Mouse (Mus musculus) cerebellum, adult (tissue): ENCODE measurements around the gene Gm44579.

Source experiments
- ATAC-seq: cut with Nextera tagmentation; 2 replicates; pipeline ENCODE4 v1.9.2; 2017; ENCODE audit warnings: mild to moderate bottlenecking, moderate library complexity, mixed read lengths; ENCODE audit not compliant: insufficient number of reproducible peaks, low FRiP score, low TSS enrichment

Gm44579 gene

DNA sequence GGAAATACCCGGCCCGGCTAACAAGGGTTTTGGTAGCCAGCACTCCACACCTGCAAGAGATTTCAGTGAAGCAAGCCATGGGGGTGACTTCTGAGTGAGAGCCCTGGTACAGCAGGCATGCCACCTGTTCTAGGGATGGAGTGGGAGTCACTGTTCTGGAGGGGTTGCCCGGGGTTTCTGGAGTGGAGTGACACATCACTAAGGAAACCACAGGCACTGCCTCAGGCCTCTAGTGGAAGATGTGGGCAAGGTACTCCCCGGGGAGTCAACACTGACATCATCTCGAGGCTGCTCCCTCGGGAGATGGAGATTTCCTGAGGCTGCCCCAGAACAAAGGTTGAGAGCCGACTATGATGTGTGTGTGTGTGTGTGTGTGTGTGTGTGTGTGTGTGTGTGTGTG, 50.4 kb downstream of the Gm44579 start:
- no peak for ATAC-seq

DNA sequence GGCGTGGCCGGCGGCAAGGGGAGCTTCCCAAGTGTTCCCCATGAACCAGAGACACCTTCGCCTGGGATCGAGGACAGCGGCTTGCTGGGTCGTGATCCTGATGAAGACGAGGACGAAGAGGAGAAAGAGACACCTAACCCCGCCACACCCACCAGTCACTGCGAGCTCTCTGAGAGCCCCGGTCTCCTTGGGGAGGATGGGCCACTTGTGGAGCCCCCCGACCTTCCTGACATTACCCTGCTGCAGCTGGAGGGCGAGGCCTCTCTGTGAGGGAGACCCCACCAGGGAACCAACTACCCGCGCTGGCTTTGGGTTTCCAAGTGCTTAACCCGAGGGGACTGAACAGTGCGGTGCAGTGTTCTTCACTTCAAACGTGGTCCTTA, 52.2 kb downstream of the Gm44579 start:
- ATAC-seq, result no peak

DNA sequence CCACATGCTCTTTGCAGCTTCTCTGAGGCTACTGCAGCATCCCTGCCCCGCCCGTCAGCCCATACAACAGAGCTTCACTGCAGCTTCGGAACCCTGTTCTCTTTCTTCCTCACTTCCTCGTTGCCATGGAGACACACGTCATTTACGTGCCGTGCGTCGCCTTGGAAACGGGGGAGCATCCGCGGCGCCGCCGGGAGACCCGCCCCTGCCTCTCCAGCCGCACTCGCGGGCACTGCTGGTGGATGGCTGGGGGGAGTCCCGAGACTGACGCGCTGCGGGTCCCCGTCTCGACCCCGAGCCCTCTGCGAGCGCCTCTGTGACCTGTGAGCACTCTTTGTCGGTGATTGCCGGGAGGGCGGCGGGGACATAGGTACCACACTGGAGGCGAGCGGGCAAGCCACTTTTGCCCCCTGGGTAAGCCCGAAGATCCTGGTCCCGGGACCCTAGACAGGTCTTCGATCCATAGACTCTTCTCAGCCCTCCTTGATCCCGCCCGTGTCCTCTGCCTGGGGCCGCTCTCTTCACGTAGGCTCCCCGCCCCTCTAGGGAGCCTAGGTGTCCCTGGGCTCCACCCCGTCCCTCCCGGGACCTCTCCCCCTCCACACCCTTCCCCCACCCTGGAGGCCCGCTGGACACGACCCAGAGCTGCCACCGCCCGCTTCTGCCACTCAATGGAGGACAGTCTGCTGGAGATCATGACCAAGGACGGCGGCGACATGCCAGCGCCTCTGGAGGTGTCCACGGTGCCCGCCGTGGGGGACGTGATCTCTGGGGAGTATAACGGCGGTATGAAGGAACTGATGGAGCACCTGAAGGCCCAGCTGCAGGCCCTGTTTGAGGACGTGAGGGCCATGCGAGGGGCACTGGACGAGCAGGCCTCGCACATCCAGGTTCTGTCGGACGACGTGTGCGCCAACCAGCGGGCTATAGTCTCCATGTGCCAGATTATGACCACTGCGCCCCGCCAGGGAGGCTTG, 52.8 kb downstream of the Gm44579 start:
- ATAC-seq, result peak; percentile 92

DNA sequence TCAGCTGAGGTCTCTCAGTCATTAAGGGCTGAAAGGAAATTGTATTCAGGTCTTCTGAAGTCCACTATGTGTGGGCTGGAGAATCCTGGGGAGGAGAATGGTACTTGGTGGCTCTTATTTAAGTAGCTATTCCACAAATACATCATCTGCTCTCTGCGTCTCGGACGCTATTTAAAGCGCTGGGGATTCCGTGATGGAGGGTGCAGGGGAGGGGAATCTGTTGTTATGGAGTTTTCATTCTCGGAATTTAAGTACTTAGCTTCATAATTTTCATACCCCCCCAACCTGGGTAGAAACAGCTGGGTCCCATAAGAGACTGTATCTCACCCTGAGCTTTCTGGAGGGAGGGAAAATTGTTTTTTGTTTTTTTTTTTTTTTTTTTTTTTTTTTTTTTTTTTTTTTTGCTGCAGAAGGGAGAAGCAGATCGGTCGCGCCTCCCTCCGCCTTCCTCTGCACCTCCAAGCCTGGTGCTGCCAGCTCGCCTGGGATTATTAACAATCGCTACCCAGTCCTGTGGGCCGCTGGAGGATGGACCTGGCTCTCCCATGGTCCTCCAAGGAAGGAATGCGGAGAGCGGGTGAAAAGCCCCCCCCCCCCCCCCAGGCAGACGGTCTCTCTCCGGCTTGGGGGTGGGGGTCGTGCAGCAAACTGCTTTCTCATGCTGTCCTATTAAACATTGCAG, 53.7 kb downstream of the Gm44579 start, which contains the start of gene Ccdc184:
Ccdc184 (plus strand) TSS at position 196 of the 682 bp plus-strand sequence.
- ATAC-seq, result peak; percentile 65

DNA sequence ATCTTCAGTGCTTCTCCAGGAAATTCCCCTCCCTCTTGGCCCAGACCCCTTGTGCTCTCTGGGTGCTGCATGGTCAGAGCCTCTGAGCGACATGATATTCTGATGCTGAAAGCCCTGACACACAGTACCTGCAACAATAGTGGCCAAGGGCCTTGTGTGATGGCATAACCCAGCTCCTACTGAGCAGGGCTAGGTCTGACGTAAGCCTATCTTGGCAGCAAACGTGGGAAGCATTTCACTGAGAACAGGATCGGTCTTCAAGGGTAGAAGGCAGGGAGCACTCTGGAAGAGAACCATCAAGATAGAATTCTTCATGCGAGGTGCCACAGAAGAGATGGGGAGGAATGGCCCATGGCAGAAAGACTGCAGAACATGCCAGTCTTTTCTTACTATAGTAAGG, 55.3 kb downstream of the Gm44579 start, which contains the start of gene Asb8:
Asb8 (minus strand) TSS at position 101 of the 400 bp plus-strand sequence.
- no peak for ATAC-seq

DNA sequence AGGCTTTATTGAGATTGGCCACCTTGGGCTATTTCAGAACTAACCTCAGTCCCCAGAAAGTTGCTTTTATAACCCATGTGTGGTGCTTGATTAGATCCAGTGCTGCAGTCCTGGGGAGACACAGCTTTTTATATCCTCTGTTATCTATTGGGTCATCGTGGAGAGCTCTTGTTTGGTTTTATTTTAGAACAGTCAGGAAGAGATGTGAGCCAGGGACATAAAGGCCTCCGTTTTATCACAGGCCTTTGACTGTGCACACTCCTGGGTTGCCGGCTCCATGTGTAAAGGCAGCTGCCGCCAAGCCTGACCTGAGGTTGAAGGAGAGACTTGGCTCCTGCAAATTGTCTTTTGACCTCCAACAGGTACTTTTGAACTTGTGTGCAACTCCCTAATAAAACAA, 58.2 kb downstream of the Gm44579 start:
- no peak for ATAC-seq

DNA sequence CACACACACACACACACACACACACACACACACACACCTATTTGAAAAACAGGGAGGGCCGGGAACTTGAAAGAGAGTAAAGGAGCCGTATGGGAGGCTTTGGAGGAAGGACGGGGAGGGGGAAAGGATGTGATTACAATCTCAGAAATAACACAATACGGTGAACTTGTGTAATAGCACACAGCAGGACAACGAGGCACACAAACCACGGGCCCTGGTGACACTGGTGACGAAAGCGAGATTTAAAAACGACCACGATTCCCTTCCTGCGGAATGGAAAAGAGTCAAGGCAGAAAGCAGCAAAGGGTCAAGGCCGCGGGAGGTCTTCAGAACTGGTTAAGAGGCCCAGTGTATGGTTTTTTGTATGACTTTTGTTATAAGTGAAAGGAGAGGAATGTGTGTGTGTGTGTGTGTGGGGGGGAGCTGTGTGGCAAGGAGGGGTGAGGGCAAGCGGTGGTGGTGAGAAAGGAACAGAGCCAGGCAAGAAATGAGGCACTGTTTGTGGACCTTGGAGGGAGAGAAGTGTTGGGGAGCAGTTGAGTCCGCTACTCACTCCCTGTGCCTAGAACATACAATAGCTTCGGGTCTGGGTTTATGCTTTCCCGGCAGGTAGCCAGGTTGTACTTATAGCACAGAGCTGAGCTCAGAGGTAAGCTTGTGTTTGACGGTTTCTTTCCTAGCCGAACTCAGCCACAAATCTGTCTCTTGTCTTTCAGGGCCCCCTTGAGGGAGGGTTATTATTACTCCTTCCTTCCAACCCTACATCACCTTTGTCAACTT, 59.6 kb downstream of the Gm44579 start:
- no peak for ATAC-seq

DNA sequence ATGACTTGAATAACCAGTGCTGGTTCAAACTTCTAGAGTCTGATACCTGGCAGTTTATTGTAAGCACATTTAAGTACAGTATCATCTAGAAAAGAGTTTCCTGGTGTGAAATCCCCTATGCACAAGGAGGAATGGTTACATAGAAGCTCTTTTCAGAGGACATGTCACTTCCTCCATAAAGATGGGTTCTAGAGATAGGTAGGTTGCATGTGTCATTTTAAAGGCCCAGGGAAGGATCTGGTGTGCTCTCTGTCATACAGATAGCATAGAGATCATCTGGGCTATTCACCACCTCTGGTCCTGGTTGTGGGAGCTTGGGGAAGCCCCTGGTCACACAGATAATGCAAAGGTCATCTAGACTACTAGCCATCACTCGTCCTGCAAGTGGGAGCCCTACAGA, 63.5 kb downstream of the Gm44579 start:
- ATAC-seq, result no peak

DNA sequence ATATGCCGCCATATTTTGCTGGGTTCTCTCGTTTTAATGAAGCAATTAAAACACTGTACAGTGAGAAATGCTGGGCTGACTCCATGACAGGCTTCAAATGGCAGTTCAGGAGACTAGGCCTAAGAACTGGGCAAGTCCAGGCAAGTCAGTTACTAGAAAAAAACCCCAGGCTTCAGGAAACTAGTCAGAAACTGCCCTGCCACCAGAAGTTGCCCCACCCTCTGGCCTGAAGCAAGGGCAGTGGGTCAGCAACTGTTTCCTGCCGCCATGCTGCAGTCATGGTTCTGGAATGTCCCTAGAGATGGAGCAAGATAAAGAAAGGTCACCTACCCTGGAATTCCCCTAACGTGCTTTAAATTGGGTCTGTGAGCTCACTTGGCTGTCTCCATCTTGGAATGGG, 64.8 kb downstream of the Gm44579 start:
- no peak for ATAC-seq

DNA sequence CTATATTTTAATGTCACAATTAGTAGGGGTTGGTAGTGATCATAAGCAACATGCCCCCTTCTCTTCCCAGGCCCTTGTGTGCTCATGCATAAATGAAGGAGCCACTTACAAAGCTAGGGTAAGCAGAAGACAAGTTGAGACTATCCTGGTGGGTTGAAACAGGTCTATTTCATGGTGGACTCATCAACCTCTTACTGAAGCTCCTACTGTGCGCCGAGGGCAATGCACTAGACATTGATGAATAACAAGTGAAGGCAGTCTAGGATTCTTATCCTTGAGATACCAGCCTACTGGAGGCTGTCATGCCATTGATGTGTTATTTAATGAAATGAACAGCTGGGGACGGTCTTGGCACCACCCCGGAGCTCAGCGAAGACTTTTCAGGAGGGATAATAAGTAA, 65.5 kb downstream of the Gm44579 start:
- ATAC-seq, result no peak

DNA sequence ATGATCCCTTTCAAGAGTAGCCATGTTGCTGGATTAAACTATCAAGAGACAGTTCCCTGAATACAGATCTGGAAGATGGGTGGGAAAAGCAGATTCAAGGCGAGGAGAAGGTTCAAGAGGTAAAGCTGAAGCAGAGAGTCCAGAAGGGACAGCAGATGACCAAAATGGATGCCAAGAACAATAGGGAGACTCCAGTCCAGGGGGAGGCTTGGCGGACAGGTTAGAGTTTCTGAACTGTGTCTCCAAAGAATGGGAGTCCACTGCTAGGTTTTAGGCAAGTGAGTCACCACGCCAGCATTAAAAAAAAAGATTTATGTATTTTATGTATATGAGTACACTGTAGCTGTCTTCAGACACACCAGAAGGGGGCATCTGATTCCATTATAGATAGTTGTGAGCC, 66.1 kb downstream of the Gm44579 start:
- no peak for ATAC-seq

DNA sequence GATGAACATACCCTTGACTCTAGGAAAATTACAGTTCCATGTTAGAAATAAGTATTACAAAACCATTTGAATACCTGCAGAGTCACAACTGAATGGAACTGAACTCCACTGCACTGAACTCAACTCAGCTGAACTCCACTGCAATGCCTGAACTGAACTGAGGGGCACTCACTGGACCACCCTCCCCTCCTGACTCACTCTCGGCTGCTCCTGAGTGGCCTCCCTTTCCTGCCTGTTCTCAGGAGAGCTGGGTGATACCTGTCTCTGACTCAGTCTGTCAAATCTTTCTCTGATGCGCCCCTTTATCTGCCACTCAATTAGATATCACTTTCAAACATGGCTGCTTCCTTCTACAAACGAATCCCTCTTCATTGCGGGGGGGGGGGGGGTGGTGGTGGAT, 66.6 kb downstream of the Gm44579 start:
- ATAC-seq, result no peak

DNA sequence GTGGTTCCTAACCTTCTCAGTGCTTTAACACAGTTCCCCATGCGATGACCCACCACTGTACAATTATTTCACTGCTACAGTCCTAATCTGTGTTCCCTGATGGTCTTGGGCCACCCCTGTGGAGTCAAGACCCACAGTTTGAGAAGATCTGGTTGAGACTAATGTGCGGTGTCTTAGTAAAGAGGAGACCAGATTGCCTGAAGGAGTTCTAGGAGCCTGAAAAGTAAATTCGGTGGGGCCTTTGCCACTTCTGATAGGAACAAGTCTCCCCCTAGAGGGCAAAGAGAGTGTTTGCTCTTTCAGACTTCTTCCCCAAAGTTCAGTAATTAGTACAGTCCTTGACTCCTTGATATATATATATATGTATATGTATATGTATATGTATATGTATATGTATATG, 67.2 kb downstream of the Gm44579 start:
- peak; percentile 40; the same call in 1 of the 2 replicates for ATAC-seq

DNA sequence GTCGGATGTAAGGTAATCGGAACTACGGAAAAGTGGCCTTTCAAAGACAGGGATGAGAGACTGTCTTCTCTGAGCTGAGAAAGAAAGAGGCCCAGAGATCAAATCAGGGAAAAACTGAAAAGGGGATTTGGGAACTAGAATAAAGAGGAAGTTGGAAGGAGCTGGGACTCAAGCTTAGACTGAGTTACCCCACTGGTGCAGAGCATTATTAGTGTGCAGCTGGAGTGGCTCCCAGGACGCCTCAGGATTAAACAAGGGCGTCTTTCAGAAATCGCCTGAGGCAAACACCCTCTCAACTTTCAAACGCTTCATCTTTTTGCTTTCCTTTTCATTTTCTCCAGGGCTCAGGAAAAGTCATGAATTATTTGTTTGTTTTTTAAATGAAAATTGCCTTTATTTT, 67.9 kb downstream of the Gm44579 start:
- no peak for ATAC-seq

DNA sequence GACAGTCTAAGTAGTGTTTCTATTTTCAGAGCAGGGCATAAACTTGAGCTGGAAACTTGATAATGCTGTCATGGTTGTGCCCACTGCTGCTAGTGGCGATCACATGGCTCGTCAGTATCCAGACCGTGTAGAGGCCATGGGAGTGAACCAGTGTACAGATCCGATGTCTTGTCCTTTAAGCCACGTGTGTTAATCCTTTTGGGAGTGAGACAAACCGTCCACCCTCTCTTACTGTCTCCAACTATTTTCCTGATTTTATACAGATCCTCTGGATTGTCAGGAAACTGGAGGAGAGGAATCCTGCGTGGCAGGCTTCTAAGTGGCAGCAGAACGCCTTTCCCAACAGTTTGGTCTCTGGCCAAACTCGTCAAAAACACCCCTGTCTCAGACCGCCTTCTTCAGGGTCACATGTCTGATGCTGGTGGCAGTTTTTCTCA, 71.6 kb downstream of the Gm44579 start:
- no peak for ATAC-seq

DNA sequence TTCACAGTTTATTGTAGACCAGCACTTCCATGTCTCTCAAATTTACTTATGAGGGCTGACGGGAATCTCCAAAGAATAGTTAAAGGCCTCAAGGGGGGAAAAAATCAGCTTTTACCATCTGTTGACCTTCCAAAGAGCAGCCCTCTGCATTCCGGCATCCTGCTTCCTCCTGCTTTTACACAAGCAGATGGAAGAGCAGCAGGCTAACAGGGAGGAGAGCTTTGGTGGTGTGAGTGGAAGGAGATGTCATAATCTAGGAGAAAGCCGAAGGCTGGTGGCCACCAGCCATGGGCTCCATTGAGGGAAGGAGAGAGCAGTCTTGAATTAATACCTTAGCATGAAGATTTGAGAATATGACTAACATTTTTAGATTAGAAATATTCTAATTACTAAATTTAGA, 72.4 kb downstream of the Gm44579 start:
- peak; percentile 89 for ATAC-seq

DNA sequence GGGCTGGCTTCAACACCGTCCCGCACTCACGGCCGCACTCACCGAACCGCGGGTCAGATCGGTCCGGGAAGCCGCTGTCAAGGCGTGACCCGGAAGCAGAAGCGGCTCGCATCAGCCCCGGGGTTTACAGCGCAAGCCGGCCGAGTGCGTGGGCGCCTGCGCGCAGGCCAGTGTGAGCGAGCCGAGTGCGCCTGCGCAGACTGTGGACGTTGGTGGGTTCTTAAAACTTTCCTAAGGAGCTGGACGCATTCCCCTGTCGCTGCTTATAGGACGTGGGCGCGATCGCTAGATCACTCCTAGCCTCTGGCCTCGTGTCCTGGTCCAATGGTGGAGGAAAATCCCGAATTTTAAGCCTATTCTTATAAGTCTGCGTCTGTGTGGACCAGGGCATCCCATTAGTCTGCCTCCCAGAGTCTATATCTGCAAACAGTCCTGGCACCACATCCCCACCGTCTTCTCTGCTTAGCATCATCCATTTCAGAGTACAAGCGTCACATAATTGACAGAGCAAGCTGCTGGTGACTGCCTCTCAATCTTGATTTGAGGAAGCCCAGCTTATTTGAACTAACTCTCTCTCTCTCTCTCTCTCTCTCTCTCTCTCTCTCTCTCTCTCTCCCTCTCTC, 75.1 kb downstream of the Gm44579 start:
- ATAC-seq, result peak; percentile 91

DNA sequence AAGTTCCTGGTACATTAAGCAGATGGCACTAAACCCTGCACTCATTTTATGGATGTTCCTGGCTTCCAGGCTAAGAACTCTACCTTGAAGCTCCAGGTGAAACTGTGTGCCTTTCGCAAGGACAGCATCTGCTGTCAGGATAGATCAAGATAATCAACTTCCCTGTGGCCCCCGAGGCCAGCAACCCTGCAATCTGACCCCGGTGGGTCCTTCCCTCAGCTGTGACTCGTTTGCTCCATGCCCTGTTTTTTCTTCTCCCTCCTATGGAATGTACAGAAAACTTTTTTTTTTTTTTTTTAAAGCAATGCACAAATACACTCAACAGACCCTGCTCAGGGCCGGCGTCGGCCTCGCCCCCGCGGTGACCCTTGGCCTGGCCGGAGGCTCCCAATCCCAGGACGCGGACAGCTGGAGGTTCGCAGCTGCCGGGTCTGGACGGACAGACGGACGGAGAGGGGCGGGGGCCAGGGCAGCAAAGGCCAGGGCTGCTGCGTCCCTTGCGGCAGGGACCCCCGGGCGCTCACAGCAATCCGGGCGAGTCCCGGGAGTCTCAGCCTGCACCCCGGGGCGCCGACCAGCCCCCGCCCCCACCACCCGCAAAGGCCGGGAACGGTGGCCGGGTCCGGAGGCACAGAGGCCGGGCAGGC, 75.8 kb downstream of the Gm44579 start:
- no peak for ATAC-seq

DNA sequence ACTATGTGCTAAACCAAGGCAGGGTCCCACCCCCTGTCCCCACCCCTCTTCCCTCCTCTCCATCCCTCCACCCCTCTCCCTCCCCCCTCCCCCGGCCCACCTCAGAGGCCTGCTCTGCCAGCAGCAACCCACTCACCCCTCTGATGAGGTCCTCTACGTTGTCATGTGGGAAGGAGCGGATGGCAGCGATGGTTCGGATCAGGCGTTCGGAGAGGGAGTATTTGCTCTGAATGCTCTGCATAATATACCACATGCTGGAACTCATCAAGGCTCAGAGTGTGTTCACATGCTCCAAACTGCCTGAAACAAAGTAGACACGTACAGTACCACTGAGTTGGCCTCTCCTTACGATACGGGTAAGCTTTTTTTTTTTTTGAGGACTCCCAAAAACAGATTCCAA, 78.3 kb downstream of the Gm44579 start:
- ATAC-seq, result no peak

DNA sequence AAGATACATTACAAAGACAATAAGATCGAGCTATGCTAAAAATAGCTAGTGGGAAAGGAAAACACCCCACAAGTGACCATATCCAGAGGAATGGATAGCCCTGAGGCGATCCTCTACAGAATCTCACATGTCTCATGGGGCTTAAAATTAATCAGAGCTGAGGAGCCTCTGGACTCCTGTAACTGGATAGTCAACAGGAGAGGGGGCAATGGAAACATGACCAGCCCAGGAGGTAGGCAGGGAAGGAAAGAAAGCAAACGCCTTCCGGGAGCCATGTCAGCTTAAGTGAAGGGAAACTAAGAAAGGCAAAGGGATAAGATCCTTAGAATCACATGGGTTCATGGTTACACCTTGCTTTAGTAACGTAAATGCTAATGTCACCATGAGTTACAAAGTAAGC, 80.0 kb downstream of the Gm44579 start:
- no peak for ATAC-seq
